Mouse (Mus musculus): ENCODE results near the gene Gal. TPM values are rescaled to one million over a fixed set of nuclear protein-coding genes. Genes with fewer than 3 reads are reported as not detected.

Gene Gal
- polyA plus RNA-seq, 1 experiment from 2014 or later, result 14.0 TPM

Other genes with a start within 250 kb of the Gal start
- 110 and 117 TPM in 2 replicates for gene Mrpl21, start 131.6 kb downstream of the Gal start, polyA plus RNA-seq (2014; fragmentation: Nextera tagmentation; extraction: Ambion mirVana)
- gene Ighmbp2, start 131.5 kb downstream of the Gal start, polyA plus RNA-seq (2014; fragmentation: Nextera tagmentation; extraction: Ambion mirVana), result 4.1 and 4.6 TPM in 2 replicates
- 14.3 and 17.2 TPM in 2 replicates for gene Cpt1a, start 92.2 kb downstream of the Gal start, polyA plus RNA-seq (2014; fragmentation: Nextera tagmentation; extraction: Ambion mirVana)
- gene Tesmin, start 25.7 kb downstream of the Gal start, polyA plus RNA-seq (2014; fragmentation: Nextera tagmentation; extraction: Ambion mirVana), result 0.77 and 0.83 TPM in 2 replicates
- 57.9 and 63.6 TPM in 2 replicates for gene Ppp6r3, start 161.2 kb upstream of the Gal start, polyA plus RNA-seq (2014; fragmentation: Nextera tagmentation; extraction: Ambion mirVana)